Mouse (Mus musculus) heart, embryonic 13.5 days (tissue): ENCODE measurements at regions not wholly inside any gene's neighbourhood (a gene's known extent, or its start where the extent isn't known, plus 50 kb on each side); places are given as distances from the start of the nearest gene placed in this dataset.

Experiments used
- microRNA counts: library from miRNA; unstranded; fragments of <30 nt; microRNA quantifications from one replicate; lab custom pipeline; 2016
- microRNA-seq: library from miRNA; unstranded; fragments of <30 nt; microRNA quantifications from one replicate; pipeline ENCODE4, GENCODE M21; 2016

MicroRNAs encoded in the stretch of these regions (microRNA counts, 519-probe panel; counts per million panel counts)
- microRNA mmu-miR-184 (lab: Ali Mortazavi, UCI): 209 counts per million, percentile 61 among the panel's probes with 10 or more counts

Small RNAs in the stretch of these regions (microRNA-seq; reads per million reads assigned to microRNA genes)
- gene Mir184: 31.6 reads per million, percentile 39 among the genes with 10 or more reads in this experiment
